Mouse (Mus musculus) brain, embryonic 18.5 days (tissue): ENCODE measurements at regions not wholly inside any gene's neighbourhood (a gene's known extent, or its start where the extent isn't known, plus 50 kb on each side); places are given as distances from the start of the nearest gene placed in this dataset.

Source experiments
- DNase-seq: peaks from one replicate; pipeline ENCODE4 v3.0.0-alpha.2; 2012; ENCODE audit warnings: low read depth, low spot score

- no peak for DNase-seq
These were observed 167.5 kb upstream of the Fam83b start for GRCm38 (mm10) chr9:76734387-76734786.

DNA sequence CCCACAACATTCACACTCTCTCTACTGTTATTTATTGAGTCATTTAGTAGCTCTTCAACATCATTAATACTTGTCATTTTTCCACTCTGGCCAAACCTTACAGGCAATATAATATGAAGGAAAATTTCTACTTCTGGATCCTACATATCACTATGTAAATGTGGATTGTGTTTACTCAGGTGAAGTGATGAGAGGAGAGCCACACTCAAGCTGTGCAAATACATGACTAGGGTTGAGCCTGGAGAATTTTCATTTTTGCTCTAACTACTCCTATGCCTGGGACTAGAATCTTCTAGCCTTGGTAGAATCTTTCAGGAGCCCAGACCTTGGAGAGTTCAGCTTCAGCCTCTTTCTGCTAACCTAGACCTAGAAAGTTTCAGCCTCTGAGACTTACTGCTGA, 166.9 kb upstream of the Fam83b start:
- DNase-seq, result no peak

GRCm38 (mm10) chr9:76722881-76723280, 156.0 kb upstream of the Fam83b start:
- no peak for DNase-seq

DNA sequence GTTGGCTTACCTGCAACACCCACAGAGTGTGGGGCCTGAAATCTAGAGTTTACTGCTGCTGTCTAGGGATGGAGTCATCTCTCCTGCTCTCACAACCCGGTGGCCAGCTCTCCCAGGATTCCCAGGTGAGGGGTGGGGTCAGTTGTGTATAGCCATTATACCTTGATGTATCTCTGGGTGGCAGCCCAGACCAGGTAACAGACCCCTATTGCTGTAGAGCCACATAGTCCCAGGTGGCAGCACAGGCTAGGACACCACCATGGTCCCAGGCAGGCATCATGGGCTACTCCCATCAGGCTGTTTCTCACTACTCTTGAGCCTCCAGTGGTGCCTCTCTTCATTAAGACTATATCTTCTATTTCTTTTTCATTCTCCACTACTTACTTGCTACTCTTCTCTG, 148.9 kb upstream of the Fam83b start:
- DNase-seq, result no peak

DNA sequence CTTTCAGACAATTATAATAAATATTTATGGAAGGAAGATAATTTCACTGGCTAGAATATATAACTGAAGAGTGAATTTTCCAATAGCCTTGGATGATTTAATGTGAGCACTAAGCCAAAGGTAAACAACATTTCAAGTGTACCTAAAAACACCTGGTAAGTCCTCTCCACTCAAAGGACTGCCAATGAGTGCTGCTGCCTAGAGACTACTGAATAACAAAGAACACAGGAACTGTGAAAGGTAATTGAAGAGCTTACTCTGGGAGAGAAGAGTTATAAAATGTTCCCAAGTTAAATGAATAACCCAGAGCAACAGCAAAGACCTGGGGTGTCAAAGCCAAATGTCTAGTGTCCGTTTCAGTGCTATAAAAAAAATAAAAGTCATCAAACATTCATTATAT, 139.5 kb upstream of the Fam83b start:
- no peak for DNase-seq

GRCm38 (mm10) chr9:76705786-76706185, 138.9 kb upstream of the Fam83b start:
- DNase-seq, result peak; percentile 8

DNA sequence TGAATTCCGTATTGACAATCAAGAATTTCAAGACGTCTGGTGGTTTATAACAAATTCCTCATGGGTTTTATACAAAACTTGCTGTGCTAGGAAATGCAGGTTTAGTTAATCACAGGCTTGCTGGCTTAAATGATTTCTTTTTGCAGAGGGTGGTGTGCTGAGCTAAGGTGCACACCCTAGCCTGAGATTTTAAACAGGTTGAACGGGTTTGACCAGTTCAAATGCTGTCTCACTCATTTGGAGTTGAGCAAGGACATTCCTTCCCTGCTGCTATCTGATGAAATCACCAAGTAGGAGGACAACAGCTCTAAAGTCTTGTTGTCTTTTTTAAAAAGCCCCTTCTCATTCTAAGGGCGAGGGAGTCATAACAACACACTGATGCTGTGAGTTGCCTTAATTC, 128.6 kb upstream of the Fam83b start:
- no peak for DNase-seq

DNA sequence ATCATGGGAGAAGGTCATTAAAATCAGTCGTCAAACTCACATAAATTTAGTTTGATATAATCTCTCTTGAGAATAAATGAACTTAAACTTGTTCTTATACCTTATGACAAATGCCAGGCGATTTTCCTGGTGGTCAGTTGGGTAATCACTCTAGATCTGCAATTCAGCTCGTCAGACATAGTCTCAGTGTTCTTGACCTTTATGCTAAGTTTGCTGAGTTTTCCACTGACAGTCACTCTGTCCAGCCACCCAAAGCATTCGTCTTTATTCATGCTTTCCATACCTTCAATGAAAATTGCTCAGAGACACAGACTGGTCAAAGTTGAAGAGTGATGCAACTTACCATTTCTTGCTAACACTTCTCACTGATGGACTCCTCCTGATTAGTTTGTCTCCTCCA, 126.1 kb upstream of the Fam83b start:
- no peak for DNase-seq

DNA sequence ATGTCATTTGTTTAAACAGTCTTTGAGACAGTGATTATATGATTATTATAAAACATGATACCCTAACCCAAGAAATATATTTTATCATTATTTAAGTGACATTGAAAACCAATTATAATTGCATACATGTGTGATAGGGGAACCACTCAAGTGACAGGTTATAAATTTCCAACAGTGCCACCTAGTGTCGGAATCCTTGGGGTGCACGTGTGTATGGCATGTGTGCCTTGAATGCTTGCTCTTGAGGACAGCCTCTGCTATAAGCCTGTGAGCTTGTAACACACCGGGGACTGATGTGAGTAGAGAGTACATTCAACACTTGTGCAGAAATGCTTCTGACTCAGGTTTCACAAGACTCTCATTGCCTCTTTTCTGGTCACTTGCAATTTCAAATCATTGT, 93.9 kb upstream of the Fam83b start:
- DNase-seq, result no peak

GRCm38 (mm10) chr9:76659798-76660197, 92.9 kb upstream of the Fam83b start:
- no peak for DNase-seq

GRCm38 (mm10) chr9:76653311-76653710, 86.4 kb upstream of the Fam83b start:
- DNase-seq, result no peak

DNA sequence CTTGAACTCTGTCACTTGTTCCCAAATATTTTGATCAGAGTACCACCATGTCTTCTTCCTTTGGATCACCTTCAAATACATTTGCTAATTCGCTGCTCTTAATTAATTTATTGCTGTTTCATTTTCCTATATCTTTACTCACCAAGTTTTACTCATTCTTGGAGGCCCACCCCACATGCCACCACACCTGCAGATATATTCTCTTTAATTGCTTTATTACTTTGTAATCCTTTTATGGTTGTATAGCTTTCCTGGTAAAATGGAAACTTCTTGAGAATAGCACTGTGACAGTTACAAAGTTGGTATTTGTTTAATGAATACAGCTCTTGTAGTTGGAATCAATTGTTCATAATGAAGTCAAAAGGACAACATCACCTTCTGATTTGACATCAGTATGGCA, 82.6 kb upstream of the Fam83b start:
- no peak for DNase-seq

DNA sequence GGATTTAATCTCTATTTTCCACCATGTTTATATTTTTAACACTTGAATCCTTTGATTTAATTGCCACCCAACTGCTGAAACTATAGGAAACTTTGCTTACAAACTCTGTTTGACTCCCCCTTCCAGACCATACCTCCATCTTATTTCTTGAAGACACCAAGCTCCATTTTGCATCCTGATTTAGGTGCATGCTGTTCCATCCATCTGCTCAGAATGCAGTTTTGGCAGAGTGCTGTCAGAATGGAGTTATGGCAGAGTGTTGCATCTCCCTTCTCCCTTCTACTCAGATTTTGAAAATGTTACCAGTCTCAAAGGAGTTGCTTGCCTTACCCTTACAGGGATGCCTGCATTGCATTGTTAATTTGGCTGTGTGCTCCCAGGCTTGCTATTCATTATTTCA, 79.5 kb upstream of the Fam83b start:
- peak; percentile 49 for DNase-seq
